Mouse (Mus musculus): ENCODE measurements at regions not wholly inside any gene's neighbourhood (a gene's known extent, or its start where the extent isn't known, plus 50 kb on each side); places are given as distances from the start of the nearest gene placed in this dataset.

GRCm38 (mm10) chr13:71459022-71459536 is 504.4 kb downstream of the Irx1 start:
- TF ChIP-seq POLR2A (IDR thresholded peaks at IDR 0.05; ENCODE audit: control insufficient read depth in 1 of 2, insufficient read depth in 1 of 2, low read depth in 1 of 2, low read length in 2 of 2, poor library complexity in 1 of 2) (no peak), CTCF (IDR thresholded peaks at IDR 0.05 in 2 of 3, conservative IDR thresholded peaks at IDR 0.05 in 1 of 3; ENCODE audit: control insufficient read depth in 1 of 3, insufficient read depth in 1 of 3, low read depth in 2 of 3, low read length in 3 of 3, poor library complexity in 1 of 3, severe bottlenecking in 1 of 3) (no peak), KAT2A (conservative IDR thresholded peaks at IDR 0.05; ENCODE audit: low read depth, low read length) (no peak), ZC3H11A (IDR thresholded peaks at IDR 0.05; ENCODE audit: low read depth, low read length) (no peak), TAL1 (IDR thresholded peaks at IDR 0.05; ENCODE audit: low read length) (no peak), ZNF384 (IDR thresholded peaks at IDR 0.05; ENCODE audit: low read depth, low read length) (no peak), EP300 (IDR thresholded peaks at IDR 0.05; ENCODE audit: low read depth in 1 of 2, low read length in 2 of 2) (no peak), GATA1 (IDR thresholded peaks at IDR 0.05; ENCODE audit: low read depth, low read length) (no peak), BHLHE40 (IDR thresholded peaks at IDR 0.05; ENCODE audit: borderline replicate concordance, low read depth, low read length) (no peak), ZMIZ1 (IDR thresholded peaks at IDR 0.05; ENCODE audit: low read depth, low read length) (no peak), MAFK (IDR thresholded peaks at IDR 0.05; ENCODE audit: borderline replicate concordance, low read depth, low read length) (no peak), TCF12 (IDR thresholded peaks at IDR 0.05; ENCODE audit: low read depth, low read length) (no peak)
